Mouse (Mus musculus) urinary bladder, postnatal 14 days (tissue): ENCODE data around the gene Ddb1.

Experiments used
- DNase-seq: peaks from one replicate; pipeline ENCODE4 v3.0.0; 2021; ENCODE audit warnings: low spot score

Ddb1 gene

GRCm38 (mm10) chr19:10591659-10592377, 13.3 kb upstream of the Ddb1 start:
- no peak for DNase-seq

- DNase-seq, result no peak
Observed at GRCm38 (mm10) chr19:10598188-10598587, 6.9 kb upstream of the Ddb1 start.

DNA sequence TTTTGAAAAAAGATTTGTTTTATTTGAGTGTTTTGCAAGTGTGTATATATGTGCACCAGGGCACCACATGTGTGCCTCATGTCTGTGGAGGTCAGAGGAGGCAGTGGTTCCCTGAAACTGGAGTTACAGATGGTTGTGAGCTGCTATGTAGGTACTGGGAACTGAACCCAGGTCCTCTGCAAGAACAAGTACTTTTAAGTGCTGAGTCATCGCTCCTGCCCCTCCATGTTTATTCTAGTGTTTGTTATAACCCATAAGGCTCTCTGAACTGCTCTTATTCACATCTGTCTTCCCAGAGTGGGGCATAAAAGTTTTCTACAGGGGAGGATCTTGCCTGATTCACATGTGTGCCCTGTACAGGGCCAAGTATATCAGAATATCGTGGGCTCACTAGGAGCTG, 5.5 kb upstream of the Ddb1 start:
- no peak for DNase-seq

GRCm38 (mm10) chr19:10602247-10602769, 2.8 kb upstream of the Ddb1 start:
- DNase-seq, result peak; percentile 11

DNA sequence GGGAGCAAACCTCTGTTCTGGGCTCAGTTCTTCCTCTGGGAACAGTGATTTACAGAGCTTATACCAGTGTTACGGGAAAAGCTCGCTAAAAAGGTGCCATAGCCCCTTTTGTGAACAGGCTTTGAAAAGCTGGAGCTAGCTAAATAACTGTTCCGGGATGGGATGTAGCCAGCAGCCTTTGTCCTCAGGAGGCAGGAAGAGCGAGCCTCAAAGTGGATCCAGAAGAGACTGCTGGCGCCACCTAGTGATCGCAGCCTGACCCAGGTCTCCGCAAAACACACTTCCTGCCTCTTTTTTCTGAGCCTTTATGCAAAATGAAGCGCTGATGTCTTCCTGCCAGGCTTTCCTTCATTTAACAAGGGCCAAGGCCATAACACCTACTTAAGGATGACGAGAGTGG, 2.3 kb upstream of the Ddb1 start:
- DNase-seq, result peak; percentile 91

GRCm38 (mm10) chr19:10603660-10604523, 1.2 kb upstream of the Ddb1 start:
- DNase-seq, result no peak

- no peak for DNase-seq
Observed at GRCm38 (mm10) chr19:10604534-10604933, 593 bp upstream of the Ddb1 start.

GRCm38 (mm10) chr19:10605901-10606622, 935 bp downstream of the Ddb1 start:
- peak; percentile 24 for DNase-seq

GRCm38 (mm10) chr19:10608573-10609240, 3.6 kb downstream of the Ddb1 start:
- no peak for DNase-seq

DNA sequence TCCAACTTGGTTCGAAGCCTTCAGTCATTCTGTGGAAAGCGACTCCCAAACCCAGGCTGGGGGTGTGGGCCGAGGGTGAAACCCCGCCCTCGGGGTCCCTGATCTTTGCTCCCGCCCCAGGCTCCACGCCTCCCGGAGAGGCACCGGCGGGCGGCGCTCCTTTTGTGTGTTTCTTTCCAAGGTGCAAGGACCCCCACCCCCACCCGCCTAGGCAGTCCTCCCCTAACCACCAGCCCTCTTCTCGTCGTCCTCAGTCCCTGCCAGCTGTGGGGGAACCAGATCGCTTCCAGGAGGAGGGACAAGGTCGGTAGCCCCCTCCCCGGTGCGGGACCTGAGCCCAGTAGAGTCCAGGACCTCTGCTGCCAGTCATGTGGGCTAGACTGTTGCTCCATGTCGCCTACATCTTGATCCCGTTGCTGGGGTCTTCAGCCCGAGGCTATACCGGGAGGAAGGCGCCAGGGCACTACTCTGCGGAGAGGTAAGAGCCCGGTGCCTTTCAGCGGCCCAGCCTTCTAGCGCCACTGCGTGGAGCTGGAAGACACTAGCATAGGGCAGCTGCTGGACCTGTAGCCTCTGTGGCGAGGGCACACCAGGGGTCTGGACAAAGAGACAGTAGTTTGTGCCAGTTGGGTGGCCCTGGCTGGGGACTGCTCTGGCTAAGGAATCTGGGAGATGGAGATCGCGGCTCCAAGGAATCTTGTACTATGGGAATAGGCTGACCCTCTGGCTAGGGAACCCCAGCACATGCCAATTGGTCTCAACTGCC, 29.2 kb downstream of the Ddb1 start, which contains the start of gene Vwce:
Vwce (plus strand) TSS at position 108 of the 766 bp plus-strand sequence.
- DNase-seq, result peak; percentile 38

DNA sequence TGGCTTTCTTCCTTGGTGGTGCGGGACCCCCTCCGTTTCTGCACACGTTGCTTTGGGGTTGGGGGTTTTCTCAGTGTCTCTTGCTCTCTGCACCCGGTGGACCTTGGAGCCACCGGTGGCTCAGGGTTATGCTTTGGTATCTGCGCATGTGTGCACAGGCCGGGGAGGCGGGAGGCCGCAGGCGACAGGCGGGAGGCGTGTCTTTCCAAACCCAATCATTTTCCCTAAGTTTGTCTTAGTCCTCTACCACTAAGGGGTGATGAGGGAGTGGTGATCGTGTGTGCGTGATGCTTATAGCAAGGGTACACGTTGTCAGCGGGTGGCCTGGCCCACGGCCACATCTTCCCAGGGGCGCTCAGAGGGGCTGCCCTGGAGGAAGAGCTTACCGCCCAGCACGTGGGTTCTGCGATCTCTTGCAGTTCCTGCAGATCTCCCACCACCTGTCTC, 29.8 kb downstream of the Ddb1 start:
- peak; percentile 34 for DNase-seq

GRCm38 (mm10) chr19:10637840-10638239, 32.7 kb downstream of the Ddb1 start:
- DNase-seq, result no peak

DNA sequence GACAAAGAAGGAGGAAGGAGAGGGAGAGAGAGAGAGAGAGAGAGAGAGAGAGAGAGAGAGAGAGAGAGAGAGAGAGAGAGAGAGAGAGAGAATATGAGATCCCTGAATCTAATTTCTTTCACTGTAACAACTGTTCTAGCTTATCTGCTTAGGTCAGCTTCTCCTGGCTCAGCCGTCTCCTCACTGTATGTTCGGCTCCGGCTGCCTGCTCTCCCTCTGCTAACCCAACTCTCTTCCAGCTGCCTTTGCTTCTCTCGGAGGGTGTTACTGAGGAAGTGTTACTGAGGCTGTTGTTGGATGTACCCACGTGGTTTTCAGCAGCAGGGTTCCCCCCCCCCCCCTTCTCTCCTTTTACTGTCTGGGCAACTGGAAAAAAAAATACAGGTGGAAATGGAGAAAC, 35.0 kb downstream of the Ddb1 start:
- no peak for DNase-seq

GRCm38 (mm10) chr19:10640589-10641378, 35.7 kb downstream of the Ddb1 start:
- DNase-seq, result no peak

- no peak for DNase-seq
Observed at GRCm38 (mm10) chr19:10645616-10646015, 40.5 kb downstream of the Ddb1 start.

GRCm38 (mm10) chr19:10648156-10648555, 43.0 kb downstream of the Ddb1 start:
- DNase-seq, result no peak

- DNase-seq, result no peak
Observed at GRCm38 (mm10) chr19:10656058-10656457, 50.9 kb downstream of the Ddb1 start.

- no peak for DNase-seq
Observed at GRCm38 (mm10) chr19:10657742-10658141, 52.6 kb downstream of the Ddb1 start.

DNA sequence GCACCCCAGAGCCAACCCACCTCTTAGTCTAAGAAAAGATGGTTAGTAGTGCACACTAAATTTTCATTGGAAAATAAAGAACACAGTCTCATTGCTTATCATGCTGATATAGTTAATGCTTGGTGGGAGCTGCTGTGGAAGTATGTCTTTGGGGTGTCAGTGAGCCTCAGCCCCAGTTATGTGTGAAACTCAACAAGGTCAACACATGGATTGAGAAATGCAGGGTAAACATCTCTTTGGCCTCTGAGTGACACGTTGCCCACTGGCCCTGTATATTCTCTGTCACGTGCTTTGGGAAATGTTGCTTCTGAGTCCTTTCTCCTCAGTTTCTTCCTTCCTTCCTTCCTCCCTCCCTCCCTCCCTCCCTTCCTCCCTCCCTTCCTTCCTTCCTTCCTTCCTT, 53.3 kb downstream of the Ddb1 start:
- no peak for DNase-seq

GRCm38 (mm10) chr19:10661373-10661772, 56.2 kb downstream of the Ddb1 start:
- no peak for DNase-seq
